Mouse (Mus musculus): ENCODE measurements around the gene Sart3.

- TF ChIP-seq ZC3H11A (IDR thresholded peaks at IDR 0.05; ENCODE audit: borderline replicate concordance, low read depth, low read length) (no peak), MAFK (IDR thresholded peaks at IDR 0.05; ENCODE audit: insufficient read depth, low read depth, low read length) (no peak)
Observed at GRCm38 (mm10) chr5:113736113-113736502, 36.2 kb downstream of the Sart3 start.

Data from ES-E14 (cell line).